Mouse (Mus musculus) liver, embryonic 11.5 days (tissue): ENCODE data around the gene Ncf4. TPM values are rescaled to one million over a fixed set of nuclear protein-coding genes. Genes with fewer than 3 reads are reported as not detected.
"Not testable (repeated sequence)": the region's sequence is repeated elsewhere in the genome, so short reads cannot be mapped to it uniquely, and the experiment has no call there.

ENCODE experiments used
- ATAC-seq: fragments of 200-750 bp; cut with Nextera tagmentation; replicated peaks from 2 replicates; pipeline ENCODE4 v1.8.0; 2017; ENCODE audit warnings: moderate number of reproducible peaks, mild to moderate bottlenecking, moderate TSS enrichment, moderate library complexity; ENCODE audit not compliant: low FRiP score
- DNase-seq: peaks from one replicate; pipeline ENCODE4 v3.0.0-alpha.2; 2017; ENCODE audit warnings: low spot score
- H3K27ac ChIP-seq: fragments of 300-500 bp; sonication (generic); 2 replicates; pipeline ENCODE4 v1.5.1; 2014; ENCODE audit warnings: mild to moderate bottlenecking, low read depth, low read length, control low read depth
- H3K27me3 ChIP-seq: fragments of 300-500 bp; sonication (generic); replicated peaks from 2 replicates; pipeline ENCODE4 v1.6.1; 2014; ENCODE audit warnings: low read length, mixed read lengths; ENCODE audit not compliant: control insufficient read depth, insufficient read depth
- H3K36me3 ChIP-seq: fragments of 300-500 bp; sonication (generic); 2 replicates; pipeline ENCODE4 v1.6.1; 2014; ENCODE audit warnings: mild to moderate bottlenecking, low read length, moderate library complexity, mixed read lengths; ENCODE audit not compliant: control insufficient read depth, insufficient read depth
- H3K4me1 ChIP-seq: fragments of 300-500 bp; sonication (generic); replicated peaks from 2 replicates; pipeline ENCODE4 v1.6.1; 2014; ENCODE audit warnings: low read length, mixed read lengths; ENCODE audit not compliant: control insufficient read depth, insufficient read depth
- H3K4me2 ChIP-seq: fragments of 300-500 bp; sonication (generic); 2 replicates; pipeline ENCODE4 v1.6.1; 2014; ENCODE audit warnings: mild to moderate bottlenecking, control low read depth, moderate library complexity
- H3K4me3 ChIP-seq: fragments of 300-500 bp; sonication (generic); 2 replicates; pipeline ENCODE4 v1.5.1; 2014; ENCODE audit warnings: low read depth, low read length, control low read depth
- H3K9ac ChIP-seq: fragments of 300-500 bp; sonication (generic); 2 replicates; pipeline ENCODE4 v1.6.1; 2014; ENCODE audit warnings: low read depth, low read length, control low read depth
- H3K9me3 ChIP-seq: fragments of 300-500 bp; sonication (generic); 2 replicates; pipeline ENCODE4 v1.6.1; 2016; ENCODE audit warnings: low read length, inconsistent platforms, mixed read lengths; ENCODE audit not compliant: control insufficient read depth
- WGBS: fragments of 180-500 bp; shearing (Covaris S2); extraction: QIAGEN DNeasy Blood & Tissue Kit; methylation state at CpG from one replicate; pipeline ENCODE4 v1.1.7; 2014; 5-methylcytosine and 5-hydroxymethylcytosine counted together
- polyA plus RNA-seq: library from polyadenylated mRNA; unstranded; fragments of >200 nt; fragmentation: Nextera tagmentation; extraction: Ambion mirVana; gene quantifications from 2 replicates; pipeline ENCODE4 v1.2.1, GENCODE M21; 2014

The Ncf4 gene
- polyA plus RNA-seq, 1 experiment from 2014 or later: 19.8 TPM

DNA sequence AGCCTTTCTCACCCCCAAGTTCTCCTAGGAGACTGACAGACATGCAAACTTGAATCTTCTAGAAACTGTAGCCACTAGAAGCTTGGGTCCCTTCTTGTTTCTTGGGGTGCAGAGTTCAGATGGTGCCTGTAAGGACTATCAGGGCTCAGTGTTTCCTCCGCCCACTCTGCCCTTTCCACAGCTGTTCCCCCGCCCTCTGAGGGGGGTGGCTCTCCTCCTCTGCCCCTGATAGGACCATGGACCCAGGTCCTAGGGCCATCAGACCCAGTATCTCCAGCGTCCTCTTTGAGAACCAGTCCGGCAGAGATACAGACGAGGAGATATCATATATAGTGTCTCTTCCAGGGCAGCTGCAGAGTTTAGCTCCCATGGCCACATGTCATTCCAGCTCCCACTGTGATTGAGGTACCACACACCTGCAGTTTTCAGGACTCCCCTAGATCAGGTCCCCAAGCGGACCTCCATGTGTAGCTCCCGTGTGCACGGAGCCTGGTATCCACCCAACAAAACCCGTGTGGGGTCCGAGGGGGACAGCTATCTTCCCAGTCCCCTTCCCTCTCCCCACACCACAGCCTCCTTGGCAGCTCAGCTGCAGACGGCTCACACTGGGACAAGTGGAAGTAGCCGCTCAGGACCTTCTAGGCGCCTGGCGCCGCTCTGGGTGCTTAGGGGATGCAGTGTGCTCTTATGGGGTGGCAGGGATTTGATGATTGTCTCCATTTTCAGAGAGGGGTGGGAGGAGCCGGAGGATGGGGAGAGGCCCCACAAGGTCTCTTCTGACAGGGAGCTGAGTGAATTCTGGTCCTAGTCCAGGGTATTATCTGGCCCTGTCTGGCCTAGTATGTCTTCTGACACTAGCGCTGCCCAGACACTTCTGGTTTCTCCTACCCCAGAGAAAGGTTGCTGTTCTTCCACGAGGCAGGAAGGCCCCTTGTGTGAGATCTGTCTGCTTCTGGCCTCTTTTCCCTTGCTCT lies 1.8 kb downstream of the Ncf4 start:
- DNase-seq: no peak
- Histone ChIP-seq H3K36me3 (no peaks in the 10 kb centered on the region), H3K4me2 (0 out of 2 replicates have a peak overlapping the region, but pooled peaks have one; percentile 5), H3K27me3 (no peaks in the 10 kb centered on the region; the same call in 1 of the 2 replicates), H3K9me3 (no peaks in the 10 kb centered on the region), H3K4me3 (no peak overlapping the region), H3K9ac (no peak overlapping the region), H3K27ac (no peak overlapping the region), H3K4me1 (peaks cover 3% of the 10 kb centered on the region; the same call in 1 of the 2 replicates)
- 69% methylated on average over 18 of the region's 18 CpGs for WGBS
- no peak for ATAC-seq

GRCm38 (mm10) chr15:78247659-78248058 lies 3.1 kb downstream of the Ncf4 start:
- no peaks in the 10 kb centered on the region for H3K36me3 ChIP-seq
- peaks cover 3% of the 10 kb centered on the region; the same call in 1 of the 2 replicates for H3K4me1 ChIP-seq
- H3K27me3 ChIP-seq: no peaks in the 10 kb centered on the region; the same call in 1 of the 2 replicates
- DNase-seq (no peak), ATAC-seq (no peak)
- no peaks in the 10 kb centered on the region for H3K9me3 ChIP-seq
- WGBS: 60% methylated on average over 2 of the region's 2 CpGs
- no peak overlapping the region for H3K4me2 ChIP-seq
- H3K9ac ChIP-seq: no peak overlapping the region
- no peak overlapping the region for H3K27ac ChIP-seq
- H3K4me3 ChIP-seq: no peak overlapping the region

GRCm38 (mm10) chr15:78248410-78248809 lies 3.8 kb downstream of the Ncf4 start:
- DNase-seq (no peak), ATAC-seq (no peak)
- no peak overlapping the region for H3K27ac ChIP-seq
- WGBS: 48% methylated on average over 3 of the region's 3 CpGs
- H3K36me3 ChIP-seq: no peaks in the 10 kb centered on the region
- H3K9me3 ChIP-seq: no peaks in the 10 kb centered on the region
- H3K4me1 ChIP-seq: peaks cover 3% of the 10 kb centered on the region; the same call in 1 of the 2 replicates
- H3K27me3 ChIP-seq: no peaks in the 10 kb centered on the region
- H3K4me2 ChIP-seq: no peak overlapping the region
- no peak overlapping the region for H3K4me3 ChIP-seq
- no peak overlapping the region for H3K9ac ChIP-seq

- Histone ChIP-seq H3K9ac (no peak overlapping the region), H3K4me3 (no peak overlapping the region), H3K27me3 (0 out of 2 replicates have a peak, but pooled peaks cover 2% of the 10 kb centered on the region), H3K4me1 (peaks cover 7% of the 10 kb centered on the region; the same call in 1 of the 2 replicates), H3K27ac (no peak overlapping the region), H3K9me3 (no peaks in the 10 kb centered on the region), H3K4me2 (no peak overlapping the region), H3K36me3 (no peaks in the 10 kb centered on the region)
- 28% methylated on average over 20 of the region's 20 CpGs for WGBS
- DNase-seq: no peak
- ATAC-seq: no peak
Measured at GRCm38 (mm10) chr15:78254751-78255150, 10.2 kb downstream of the Ncf4 start.

DNA sequence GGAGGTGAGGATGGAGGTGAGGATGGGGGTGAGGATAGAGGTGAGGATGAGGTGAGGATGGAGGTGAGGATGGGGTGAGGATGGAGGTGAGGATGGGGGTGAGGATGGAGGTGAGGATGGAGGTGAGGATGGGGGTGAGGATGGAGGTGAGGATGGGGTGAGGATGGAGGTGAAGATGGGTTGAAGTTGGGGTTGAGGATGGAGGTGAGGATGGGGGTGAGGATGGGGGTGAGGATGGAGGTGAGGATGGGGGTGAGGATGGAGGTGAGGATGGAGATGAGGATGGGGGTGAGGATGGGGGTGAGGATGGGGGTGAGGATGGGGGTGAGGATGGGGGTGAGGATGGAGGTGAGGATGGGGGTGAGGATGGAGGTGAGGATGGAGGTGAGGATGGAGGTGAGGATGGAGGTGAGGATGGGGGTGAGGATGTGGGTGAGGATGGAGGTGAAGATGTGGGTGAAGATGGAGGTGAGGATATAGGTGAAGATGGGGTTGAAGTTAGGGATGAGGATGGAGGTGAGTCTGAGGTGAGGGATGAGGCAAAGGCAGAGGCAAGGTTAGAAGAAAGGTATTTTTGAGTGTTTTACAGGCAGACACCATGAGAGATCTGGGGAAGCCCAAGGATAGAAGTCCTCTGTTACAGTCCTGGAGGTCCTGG lies 12.1 kb downstream of the Ncf4 start:
- not testable (repeated sequence) for H3K9me3 ChIP-seq, H3K36me3 ChIP-seq, H3K4me2 ChIP-seq, H3K9ac ChIP-seq, ATAC-seq, H3K4me3 ChIP-seq, H3K27me3 ChIP-seq, DNase-seq
- Histone ChIP-seq H3K4me1 (peaks cover 13% of the 10 kb centered on the region), H3K27ac (0 out of 2 replicates have a peak overlapping the region, but pooled peaks have one; percentile 43)

- ATAC-seq (no peak; the same call in 1 of the 2 replicates), DNase-seq (no peak)
- Histone ChIP-seq H3K9ac (0 out of 2 replicates have a peak overlapping the region, but pooled peaks have one; percentile 20), H3K4me1 (peaks cover 13% of the 10 kb centered on the region), H3K4me2 (no peak overlapping the region), H3K27ac (peak overlapping the region; percentile 55), H3K36me3 (no peaks in the 10 kb centered on the region), H3K4me3 (no peak overlapping the region), H3K9me3 (no peaks in the 10 kb centered on the region), H3K27me3 (0 out of 2 replicates have a peak, but pooled peaks cover 2% of the 10 kb centered on the region)
- WGBS: 26% methylated on average over 7 of the region's 7 CpGs
Measured at GRCm38 (mm10) chr15:78257326-78258050, 12.9 kb downstream of the Ncf4 start.

DNA sequence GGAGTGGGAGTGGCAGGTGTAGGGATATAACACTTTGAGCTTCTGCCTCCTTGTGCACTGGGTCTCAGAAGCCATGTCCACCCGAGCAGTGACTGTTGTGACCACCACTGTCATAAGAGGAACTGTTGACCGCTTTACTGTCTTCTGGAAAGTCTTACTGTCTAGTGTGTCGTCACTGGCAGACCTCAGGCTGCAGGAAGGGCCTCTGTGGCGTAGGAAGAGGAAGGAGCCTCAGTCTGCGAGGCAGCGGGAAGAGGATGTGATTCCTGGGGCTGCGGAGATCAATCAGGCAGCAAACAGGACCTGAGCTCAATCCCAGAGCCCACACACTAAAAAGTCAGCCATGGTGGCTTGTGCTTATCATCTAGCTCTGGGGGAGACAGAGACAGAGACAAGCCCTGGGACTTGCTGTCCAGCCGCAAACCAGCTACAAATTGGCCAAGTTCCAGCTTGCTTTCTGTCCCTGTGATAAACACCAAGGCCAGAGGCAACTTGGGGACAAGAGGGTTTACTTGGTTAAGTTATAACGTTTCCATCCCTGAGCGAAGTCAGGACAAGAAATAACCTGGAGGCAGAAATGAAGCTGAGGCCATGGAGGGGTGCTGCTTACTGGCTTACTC lies 13.8 kb downstream of the Ncf4 start:
- Histone ChIP-seq H3K9me3 (no peaks in the 10 kb centered on the region), H3K36me3 (no peaks in the 10 kb centered on the region), H3K4me1 (peaks cover 13% of the 10 kb centered on the region), H3K9ac (no peak overlapping the region), H3K27me3 (0 out of 2 replicates have a peak, but pooled peaks cover 2% of the 10 kb centered on the region), H3K4me3 (no peak overlapping the region), H3K4me2 (no peak overlapping the region), H3K27ac (peak overlapping the region; percentile 55)
- ATAC-seq (no peak), DNase-seq (no peak)
- 53% methylated on average over 10 of the region's 10 CpGs for WGBS
